Mouse (Mus musculus): ENCODE data around the gene Gps1.
"Not testable (repeated sequence)": the region's sequence is repeated elsewhere in the genome, so short reads cannot be mapped to it uniquely, and the experiment has no call there.

The Gps1 gene

DNA sequence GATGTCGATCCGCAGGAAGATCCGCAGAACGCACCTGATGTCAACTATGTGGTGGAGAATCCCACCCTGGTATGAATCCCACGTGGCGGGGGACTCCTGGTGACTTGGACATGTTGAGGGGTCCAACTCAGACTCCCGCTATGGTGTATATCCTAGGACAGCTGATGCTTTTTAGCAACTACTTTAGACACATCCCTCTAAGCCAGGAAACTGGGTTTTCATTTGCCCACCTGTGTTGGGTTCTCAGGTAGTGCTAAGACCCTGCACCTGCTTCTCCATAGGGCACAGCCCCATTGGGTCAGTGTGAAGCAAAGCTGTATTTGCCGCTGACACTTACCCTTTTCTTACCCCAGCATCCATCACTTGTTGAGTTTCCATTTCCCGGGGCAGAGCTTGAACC is 1.1 kb downstream of the Gps1 start:
- no peak for DNase-seq (ENCODE audit: low spot score)

DNA sequence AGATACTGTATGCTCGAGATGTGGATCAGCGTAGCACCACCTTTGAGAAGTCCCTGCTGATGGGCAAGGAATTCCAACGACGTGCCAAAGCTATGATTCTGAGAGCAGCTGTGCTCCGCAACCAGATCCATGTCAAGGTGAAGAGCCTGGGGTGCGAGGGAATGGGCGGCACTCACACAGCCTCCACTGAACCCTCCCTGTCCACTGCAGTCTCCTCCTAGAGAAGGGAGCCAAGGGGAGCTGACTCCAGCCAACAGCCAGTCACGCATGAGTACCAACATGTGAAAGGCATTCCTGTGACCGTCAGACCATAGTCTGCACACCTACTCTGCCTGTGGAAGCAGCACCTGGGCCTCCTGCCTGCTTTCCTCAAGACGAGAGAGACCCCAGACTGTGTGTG is 4.4 kb downstream of the Gps1 start:
- DNase-seq (ENCODE audit: low spot score), result not testable (repeated sequence)

DNA sequence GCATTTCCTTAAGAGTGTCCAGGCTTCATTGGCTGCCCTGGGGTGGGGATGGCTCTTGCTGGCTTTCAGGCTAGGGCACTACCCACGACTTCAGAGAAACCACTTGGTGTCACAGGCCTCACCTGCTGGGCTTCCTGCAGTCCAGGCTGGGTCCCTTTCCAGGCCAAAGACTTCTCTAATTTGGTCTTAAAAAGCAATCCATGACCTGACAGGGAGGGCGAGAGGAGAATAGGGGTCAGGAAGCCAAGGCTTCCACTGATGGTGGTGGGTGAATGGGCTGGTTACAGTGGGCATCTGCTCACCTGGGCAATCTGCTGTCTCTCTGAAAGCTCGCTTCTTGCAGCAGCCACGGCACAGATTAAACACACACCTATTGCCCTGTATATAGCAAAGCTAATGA is 5.3 kb downstream of the Gps1 start:
- DNase-seq (ENCODE audit: low spot score), result no peak

DNA sequence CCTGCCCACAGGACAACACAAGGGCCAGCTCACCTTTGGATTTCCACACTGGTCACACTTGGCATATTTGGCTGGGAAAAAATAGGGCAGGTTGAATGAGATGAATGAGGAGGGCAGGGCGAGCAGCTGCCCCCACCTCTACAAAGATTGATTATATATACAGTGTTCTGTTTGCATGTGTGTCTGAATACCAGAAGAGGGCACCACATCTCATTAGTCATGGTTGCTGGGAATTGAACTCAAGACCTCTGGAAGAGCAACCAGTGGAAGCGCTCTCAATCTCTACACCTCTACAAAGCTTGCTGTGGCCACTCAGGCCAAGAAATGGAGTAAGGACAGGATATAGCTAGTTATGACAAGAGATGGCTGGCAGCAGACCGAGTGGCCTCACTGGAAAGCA is 5.7 kb downstream of the Gps1 start:
- no peak for DNase-seq (ENCODE audit: low spot score)

DNA sequence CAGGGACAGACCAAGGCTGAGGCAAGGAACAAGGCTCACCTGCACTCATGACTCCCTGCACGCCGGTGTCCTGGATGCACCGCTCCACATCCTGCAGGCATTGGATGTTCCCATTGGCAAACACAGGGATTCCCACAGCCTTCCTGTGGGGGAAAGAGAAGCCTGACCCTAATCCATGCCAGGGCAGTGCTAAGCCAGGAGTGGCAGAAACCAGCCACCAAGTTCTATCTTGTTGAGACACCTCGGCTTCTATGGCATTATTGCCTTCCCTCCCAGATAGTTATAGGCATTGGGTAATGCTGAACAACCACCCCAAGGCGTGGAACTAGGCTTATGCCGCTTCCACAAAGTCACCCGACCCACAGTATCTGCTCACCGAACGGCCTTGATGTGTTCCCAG is 8.6 kb downstream of the Gps1 start:
- no peak for DNase-seq (ENCODE audit: low spot score)

DNA sequence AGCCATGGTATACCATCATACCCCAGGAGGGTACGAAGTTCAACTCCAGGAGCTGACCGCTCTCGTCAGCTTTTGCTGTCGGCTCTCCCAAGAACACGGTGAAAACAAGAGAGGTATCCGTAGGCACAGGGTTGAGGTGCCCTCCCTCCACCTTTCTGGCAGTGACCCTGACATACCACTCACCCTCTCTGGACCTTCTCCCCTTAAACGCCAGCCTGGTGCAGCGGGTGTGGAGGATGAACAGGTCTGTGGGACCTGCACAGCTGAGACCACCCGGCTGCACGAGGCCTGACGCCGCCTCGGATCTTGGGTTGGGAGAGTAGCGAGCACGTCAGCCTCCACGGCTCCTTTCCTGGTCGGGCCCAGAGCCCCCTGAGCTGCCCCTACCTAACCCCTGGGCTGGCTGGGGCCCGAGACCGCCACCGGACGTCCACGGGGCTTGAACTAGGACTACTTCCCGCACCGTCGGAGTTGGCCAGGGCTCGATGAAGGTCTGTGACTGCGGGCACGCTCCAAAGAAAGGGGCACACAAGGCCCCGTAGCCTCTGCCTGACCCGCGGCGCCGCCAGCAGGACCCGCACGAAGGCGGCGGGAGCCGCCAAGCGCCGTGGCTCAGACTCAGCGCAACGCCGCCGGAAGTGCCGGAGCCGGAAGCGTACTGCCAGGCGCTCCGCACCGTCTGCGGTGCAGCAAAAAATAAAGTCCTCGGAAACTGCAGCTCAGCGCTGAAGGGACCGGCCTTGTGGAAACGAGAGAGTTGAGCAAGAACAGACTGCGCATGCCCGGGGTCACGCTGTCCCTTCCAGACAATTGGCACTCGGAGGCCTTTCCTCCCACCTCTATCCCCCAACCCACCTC is 11.9 kb downstream of the Gps1 start, which contains the start of gene Dus1l:
Gene Dus1l, minus strand, starts transcription at position 648 of the 858 bp plus-strand sequence.
- DNase-seq (ENCODE audit: low spot score), result peak; percentile 94

DNA sequence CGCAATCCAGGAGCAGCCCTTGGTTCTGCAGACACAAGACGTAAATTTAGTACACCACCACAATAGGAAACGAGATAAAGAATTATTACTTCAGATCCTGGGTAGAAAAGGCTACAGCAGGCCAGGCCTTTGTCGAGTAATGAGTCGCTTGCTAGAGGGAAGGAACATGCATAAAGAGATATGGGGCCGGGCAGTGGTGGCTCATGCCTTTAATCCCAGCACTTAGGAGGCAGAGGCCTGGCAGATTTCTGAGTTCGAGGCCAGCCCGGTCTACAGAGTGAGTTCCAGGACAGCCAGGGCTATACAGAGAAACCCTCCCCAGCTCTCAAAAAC is 12.5 kb downstream of the Gps1 start:
- DNase-seq (ENCODE audit: low spot score), result no peak

DNA sequence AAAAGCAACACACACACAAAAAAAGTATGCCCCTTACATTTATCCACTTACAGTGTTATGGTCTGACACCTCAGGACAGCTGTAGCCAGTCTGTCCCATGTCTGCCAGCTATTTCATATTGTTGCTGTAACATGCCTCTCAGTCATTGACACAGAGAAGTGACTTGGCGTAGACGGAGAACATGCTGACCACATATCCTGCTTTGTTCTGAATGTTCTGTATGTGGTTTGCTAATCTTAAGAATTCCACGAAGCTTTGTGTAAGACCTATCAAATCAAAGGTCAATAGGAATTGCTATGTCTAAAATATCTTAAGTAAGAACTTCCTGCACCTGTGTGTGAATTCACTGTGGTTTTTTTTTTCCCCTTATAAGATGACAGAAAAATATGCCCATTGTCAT is 14.2 kb downstream of the Gps1 start:
- DNase-seq (ENCODE audit: low spot score), result no peak

DNA sequence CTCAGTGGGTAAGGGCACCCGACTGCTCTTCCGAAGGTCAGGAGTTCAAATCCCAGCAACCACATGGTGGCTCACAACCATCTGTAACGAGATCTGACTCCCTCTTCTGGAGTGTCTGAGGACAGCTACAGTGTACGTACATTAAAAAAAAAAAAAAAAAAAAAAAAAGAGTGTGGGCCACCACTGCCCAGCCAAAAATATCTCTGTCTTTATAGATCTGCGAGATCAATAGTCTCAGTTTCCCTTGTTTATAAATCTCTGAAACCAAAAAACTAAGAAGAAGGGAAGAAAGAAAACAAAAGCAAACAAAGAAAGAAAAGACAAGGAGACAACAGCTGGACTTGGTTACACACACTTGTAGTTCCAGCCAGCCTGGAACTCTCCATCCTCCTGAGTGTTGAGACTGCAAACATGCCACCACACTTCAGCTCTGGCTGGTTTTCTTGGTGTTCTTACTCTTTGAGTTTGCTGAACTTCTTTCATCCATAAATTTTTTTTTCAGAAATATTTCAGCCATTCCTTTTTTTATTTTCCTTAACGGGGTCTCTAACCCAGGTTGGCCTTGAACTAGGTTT is 15.3 kb downstream of the Gps1 start:
- DNase-seq (ENCODE audit: low spot score), result no peak

DNA sequence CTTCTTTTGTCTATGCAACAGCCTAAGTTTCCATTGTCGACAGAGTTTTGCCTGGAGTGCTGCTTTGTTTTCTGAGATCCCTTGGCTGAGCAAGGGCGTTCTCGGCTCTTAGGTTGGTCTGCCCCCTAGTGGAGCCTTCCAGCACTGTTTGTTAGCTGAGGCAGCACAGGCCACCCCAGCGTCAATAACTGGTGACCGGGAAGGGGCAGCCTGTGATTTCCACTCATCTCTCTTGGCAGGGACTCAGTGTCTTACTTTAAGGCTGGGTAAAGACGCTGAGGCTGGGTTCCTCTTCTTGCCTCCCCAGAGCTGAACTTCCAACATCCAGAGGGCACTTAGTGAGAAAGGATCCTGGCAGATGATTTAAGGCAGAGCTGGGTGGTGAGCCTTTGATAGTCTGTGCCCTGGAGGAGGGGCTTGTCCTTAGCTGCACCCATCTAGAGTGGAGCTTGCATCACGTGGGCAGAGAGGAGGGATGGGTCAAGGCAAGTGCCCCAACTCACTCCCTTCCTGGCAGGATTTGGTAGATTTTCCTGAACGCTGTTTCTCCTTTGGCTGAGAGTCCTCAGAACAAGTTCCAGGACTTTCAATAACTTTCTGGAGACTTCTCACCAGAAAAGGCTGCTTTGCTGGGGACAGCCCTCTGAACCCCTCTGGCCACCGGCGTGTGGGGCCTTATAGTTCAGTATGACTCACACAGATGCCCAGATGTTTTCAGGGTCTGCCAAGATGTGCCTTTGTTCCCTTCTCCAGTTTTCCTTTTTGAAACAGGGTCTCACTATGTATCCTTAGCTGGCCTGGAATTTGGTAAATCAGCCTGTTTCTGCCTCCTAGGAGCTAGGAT is 16.2 kb downstream of the Gps1 start:
- peak; percentile 76 for DNase-seq (ENCODE audit: low spot score)

DNA sequence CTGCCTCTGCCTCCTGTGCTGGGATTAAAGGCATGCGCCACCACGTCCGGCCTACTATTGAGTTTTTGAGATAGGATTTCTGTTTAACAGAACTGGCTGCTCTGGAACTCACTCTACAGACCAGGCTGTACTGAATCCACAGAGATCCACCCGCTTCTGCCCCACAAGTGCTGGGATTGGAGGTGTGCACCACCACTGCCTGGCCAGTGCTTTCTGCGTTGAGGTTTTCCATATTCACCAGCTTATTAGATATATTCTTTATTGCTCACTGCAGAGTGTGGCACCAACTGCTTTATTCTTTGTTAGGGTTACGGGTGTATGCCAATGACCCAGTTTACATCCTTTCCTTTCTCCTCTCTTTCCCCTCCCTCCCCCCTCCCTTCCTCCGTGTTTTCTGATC is 20.2 kb downstream of the Gps1 start:
- DNase-seq (ENCODE audit: low spot score), result no peak

DNA sequence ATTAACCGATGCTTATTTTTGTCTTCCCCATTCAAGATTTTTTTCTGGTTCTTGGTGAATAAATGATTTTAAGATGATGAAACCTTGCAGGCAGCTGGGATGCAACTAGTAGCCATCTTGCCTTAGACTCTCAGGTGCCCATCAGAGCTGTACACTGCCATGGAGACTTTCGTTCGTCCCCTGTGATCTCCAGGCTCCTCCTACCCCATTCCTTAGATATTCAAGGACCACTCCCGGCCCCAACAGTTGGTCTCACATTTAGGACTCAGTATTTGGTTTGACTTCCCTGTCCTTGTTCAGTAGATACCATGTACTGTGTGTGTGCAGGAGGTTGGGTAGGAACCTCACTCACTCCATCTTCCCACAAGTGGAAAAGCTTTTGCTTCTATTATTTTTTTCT is 20.7 kb downstream of the Gps1 start:
- DNase-seq (ENCODE audit: low spot score), result no peak

DNA sequence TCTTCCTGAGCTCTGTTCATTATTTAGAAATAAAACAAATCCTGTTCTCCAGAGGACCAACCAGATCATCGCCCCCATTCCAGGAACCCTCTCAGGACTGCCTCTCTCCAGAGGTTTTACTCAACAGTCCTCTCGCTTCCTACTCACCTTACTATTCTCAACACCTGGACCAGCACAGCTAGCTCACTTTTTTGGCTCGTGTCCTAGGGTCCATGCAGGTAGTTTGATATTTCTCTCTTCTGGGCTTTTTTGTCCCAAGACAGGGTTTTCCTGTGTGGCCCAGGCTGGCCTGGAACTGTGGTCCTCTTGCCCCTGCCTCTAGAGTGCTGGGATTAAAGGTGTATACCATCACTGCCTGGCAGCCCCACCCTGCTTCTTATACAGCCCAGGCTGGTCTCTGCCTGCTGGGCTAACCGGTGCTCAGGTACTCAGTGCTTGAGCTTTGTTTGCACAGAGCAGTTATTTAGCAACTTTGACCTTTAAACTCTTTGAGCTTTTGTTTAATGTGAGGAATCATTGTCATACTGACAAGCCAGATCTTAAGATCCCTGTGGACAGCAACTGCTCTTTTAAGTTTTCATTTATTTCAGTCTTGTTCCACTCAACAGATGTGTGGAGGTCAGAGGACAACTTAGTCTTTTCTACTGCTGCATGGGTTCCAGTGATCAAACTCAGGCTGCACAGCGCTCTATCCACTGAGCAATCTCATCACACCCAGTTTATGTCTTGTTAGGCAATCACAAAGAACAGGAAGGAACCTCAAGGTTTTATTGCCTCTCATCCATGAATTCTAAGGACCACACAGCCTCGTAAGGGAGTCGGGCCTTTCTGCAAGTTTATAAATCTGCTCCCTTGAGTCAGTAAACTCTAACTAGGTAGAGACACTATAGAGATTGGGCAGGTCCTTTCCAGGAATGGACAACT is 21.6 kb downstream of the Gps1 start:
- DNase-seq (ENCODE audit: low spot score), result no peak

DNA sequence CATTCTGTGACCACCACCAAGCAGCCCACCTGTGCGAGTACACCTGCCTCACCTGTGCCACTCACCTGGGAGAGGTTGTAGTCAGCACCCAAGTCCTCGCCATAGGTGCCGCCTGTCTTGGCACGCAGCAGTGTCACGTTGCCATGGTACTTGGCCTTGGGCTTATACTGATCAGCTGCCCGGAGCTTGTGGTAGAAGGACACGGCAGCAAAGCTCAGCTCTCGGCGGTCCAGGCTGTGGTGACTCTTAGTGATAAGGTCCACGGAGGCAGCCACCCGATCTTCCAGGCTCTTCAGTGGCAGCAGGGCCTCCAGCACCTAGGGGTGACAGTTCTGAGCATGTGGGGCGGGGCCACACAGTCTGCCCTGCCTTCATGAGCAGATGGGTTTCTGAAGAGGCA is 23.9 kb downstream of the Gps1 start:
- no peak for DNase-seq (ENCODE audit: low spot score)

DNA sequence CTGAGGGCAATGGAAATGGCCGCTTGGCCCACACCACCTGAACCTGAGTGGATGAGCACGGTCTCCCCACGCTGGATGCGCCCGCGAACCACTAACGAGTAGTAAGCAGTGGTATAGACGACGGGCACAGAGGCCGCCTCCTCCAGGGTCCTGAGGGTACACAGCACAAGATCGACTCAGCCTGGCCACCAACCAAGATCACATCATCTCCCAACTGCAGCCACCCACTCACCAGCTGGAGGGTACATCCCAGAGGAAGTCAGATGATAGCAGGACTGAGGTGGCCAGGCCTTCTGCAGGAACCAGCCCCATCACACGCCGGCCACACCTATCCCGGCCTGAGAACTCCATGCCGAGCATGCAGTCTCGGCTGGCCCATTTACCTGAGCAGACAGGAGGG is 28.0 kb downstream of the Gps1 start:
- DNase-seq (ENCODE audit: low spot score), result no peak

DNA sequence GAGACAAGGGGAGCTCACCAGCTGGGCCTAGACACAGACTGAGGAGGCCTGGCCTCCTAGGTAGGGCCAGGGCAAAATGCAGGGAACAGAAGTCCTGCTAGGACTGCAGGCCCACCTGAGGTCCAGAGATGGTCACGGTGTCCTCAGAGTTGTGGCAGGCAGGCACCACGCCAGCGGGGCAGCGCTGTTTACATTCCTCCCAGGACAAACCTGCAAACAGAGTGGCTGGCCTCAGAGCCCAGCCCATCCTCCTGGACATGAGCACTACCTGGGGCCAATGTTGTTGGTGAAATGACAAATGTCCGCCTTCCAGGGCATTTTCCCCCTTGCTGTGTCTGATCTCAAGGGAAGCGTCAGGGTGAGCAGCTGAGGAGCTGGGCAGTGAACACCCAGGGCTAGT is 33.3 kb downstream of the Gps1 start:
- DNase-seq (ENCODE audit: low spot score), result no peak

DNA sequence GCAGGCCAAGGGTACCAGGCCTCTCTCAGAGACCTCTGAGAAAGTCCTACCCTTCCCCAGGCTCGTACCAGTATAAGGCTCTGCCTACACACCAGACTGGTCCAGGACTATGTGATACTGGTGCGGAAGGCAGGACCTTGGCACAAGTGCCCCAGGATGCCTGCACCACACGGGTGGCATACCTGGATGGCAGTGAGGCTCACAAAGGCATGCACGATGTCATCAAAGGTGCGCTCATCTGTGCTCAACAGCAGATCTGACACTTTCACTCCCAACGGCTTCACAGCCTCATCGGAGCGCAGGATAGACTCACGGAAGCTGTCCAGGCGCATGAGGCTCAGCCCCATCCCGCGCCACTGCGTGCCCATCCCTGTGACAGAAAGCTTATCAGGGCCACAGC is 34.2 kb downstream of the Gps1 start:
- DNase-seq (ENCODE audit: low spot score), result no peak

DNA sequence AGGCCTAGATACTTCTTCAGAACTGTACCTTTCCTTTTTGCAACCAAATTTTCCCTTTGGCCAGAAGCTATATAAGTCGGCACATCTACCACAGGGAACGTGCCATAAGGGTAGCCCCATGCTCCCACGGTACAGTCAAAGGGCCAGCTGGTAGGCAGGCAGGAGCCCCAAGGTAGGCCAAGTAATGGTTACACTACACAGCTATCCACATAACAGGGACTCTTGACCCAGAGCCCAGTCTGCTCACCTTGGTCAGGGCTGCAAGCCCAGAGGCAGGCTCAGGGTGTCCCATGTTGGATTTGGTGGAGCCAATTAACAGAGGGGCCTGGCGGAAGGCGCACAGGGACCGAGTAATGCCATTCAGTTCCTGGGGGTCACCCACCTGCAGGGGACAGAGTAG is 35.5 kb downstream of the Gps1 start:
- no peak for DNase-seq (ENCODE audit: low spot score)

DNA sequence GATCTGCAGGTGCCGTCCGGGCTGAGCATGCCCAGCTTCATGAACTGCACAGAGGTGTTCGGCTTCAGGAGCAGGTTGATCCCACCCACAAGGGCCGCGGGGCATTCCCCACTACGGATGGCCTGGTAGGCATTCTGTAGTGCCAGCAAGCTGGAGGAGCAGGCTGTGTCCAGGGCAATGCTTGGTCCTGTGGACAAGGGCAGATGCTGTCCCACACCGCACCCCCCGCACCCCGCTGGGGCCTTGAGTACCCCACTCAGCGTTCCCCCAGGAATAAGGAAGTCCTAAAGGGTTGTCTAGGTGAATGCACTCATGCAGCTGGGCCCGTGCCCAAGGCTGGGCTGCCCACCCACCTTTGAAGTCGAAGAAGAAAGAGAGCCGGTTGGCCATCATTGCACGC is 36.5 kb downstream of the Gps1 start:
- DNase-seq (ENCODE audit: low spot score), result no peak

DNA sequence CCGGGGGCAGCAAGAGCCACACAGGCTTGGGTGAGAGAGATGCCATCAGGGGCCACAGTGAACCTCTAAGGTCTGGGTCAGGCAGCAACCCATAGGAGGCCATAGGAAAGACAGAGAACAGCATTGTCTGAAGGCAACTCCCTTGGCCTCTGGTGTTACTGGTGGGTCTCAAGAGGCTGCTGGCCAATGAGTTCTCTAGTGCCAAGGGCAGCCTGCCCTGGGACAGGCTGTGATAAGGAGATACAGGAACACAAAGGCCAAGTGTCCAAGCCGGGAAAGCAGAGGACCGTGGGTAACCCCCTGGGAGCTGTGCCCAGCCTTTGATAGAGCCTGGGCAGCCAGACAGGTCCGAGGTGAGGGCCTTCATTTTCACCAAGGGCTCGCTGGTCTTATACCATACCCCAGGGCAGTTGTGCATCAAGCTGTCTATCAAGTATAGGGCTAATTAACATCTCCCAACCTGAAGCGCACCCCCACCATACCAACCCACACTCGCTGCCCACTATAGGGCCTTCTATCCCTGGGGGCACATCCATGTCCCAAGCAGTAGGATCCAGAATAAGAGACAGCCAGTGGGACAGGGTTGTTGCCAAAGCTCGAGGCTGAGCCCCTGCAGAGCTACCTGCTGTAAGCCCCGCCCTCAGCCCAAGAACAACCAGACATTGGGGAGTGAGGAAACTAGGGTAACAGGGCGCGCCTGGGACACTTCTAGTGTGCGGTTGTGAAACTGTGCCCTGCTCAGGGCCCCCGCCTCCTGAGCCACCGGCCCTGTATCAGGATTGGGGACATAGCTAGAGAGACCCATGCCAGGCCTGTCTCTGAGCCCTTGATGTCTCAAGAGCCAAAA is 37.2 kb downstream of the Gps1 start:
- no peak for DNase-seq (ENCODE audit: low spot score)

DNA sequence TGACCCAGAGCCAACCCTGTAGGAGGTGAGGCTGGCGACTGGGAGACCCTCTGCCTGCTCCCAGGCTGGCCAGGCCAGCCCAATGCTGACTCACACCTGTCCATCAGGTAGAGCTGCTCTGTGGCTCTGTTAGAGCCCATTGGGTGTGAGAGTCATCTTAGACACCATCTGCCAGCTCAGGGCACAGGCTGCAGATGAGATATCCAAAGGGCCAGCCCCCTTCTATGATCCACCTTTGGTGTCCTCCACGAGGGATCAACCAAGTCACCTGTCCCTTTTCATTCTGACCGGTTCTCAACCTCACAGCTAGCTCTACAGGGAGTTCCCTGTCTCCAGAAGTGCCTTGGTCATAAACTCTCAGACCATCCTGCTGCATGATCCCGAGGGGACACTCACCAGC is 38.2 kb downstream of the Gps1 start:
- DNase-seq (ENCODE audit: low spot score), result no peak

Data from layer of hippocampus, adult 9-10 months (tissue).